Mouse (Mus musculus) embryonic facial prominence, embryonic 11.5 days (tissue): ENCODE data around the gene Tpbg. TPM values are rescaled to one million over a fixed set of nuclear protein-coding genes. Genes with fewer than 3 reads are reported as not detected.
"Not testable (repeated sequence)": the region's sequence is repeated elsewhere in the genome, so short reads cannot be mapped to it uniquely, and the experiment has no call there.

Experiments used
- ATAC-seq: fragments of 200-750 bp; cut with Nextera tagmentation; replicated peaks from 2 replicates; pipeline ENCODE4 v1.8.0; 2017; ENCODE audit warnings: low read depth; ENCODE audit not compliant: insufficient number of reproducible peaks, low FRiP score, low TSS enrichment
- DNase-seq: peaks from one replicate; pipeline ENCODE4 v3.0.0-alpha.2; 2015; ENCODE audit warnings: low spot score
- H3K27ac ChIP-seq: fragments of 300-500 bp; sonication (generic); replicated peaks from 2 replicates; pipeline ENCODE4 v1.5.1; 2014; ENCODE audit warnings: mild to moderate bottlenecking, low read depth, low read length, control low read depth
- H3K27me3 ChIP-seq: fragments of 300-500 bp; sonication (generic); 2 replicates; pipeline ENCODE4 v1.6.1; 2014; ENCODE audit warnings: mild to moderate bottlenecking, low read length, moderate library complexity, mixed read lengths; ENCODE audit not compliant: control insufficient read depth, insufficient read depth
- H3K36me3 ChIP-seq: fragments of 300-500 bp; sonication (generic); replicated peaks from 2 replicates; pipeline ENCODE4 v1.6.1; 2014; ENCODE audit warnings: low read depth, mild to moderate bottlenecking, low read length, moderate library complexity, mixed read lengths; ENCODE audit not compliant: control insufficient read depth, insufficient read depth
- H3K4me1 ChIP-seq: fragments of 300-500 bp; sonication (generic); 2 replicates; pipeline ENCODE4 v1.6.1; 2014; ENCODE audit warnings: low read length, mixed read lengths; ENCODE audit not compliant: control insufficient read depth, insufficient read depth
- H3K4me2 ChIP-seq: fragments of 300-500 bp; sonication (generic); 2 replicates; pipeline ENCODE4 v1.6.1; 2014; ENCODE audit warnings: low read depth, mild to moderate bottlenecking, control low read depth, low read length, moderate library complexity
- H3K4me3 ChIP-seq: fragments of 300-500 bp; sonication (generic); 2 replicates; pipeline ENCODE4 v1.5.1; 2014; ENCODE audit warnings: low read depth, low read length, control low read depth
- H3K9ac ChIP-seq: fragments of 300-500 bp; sonication (generic); replicated peaks from 2 replicates; pipeline ENCODE4 v1.6.1; 2014; ENCODE audit warnings: mild to moderate bottlenecking, control low read depth, low read length
- H3K9me3 ChIP-seq: fragments of 300-500 bp; sonication (generic); replicated peaks from 2 replicates; pipeline ENCODE4 v1.6.1; 2016; ENCODE audit warnings: mild to moderate bottlenecking, low read length, inconsistent platforms, mixed read lengths; ENCODE audit not compliant: control insufficient read depth
- WGBS: fragments of 180-500 bp; shearing (Covaris S2); extraction: QIAGEN DNeasy Blood & Tissue Kit; methylation state at CpG from one replicate; pipeline ENCODE4 v1.1.7; 2014; 5-methylcytosine and 5-hydroxymethylcytosine counted together
- polyA plus RNA-seq: library from polyadenylated mRNA; unstranded; fragments of >200 nt; fragmentation: Nextera tagmentation; extraction: Ambion mirVana; gene quantifications from 2 replicates; pipeline ENCODE4 v1.2.1, GENCODE M21; 2014

The Tpbg gene
- 22.4 and 24.9 TPM in 2 replicates for polyA plus RNA-seq

DNA sequence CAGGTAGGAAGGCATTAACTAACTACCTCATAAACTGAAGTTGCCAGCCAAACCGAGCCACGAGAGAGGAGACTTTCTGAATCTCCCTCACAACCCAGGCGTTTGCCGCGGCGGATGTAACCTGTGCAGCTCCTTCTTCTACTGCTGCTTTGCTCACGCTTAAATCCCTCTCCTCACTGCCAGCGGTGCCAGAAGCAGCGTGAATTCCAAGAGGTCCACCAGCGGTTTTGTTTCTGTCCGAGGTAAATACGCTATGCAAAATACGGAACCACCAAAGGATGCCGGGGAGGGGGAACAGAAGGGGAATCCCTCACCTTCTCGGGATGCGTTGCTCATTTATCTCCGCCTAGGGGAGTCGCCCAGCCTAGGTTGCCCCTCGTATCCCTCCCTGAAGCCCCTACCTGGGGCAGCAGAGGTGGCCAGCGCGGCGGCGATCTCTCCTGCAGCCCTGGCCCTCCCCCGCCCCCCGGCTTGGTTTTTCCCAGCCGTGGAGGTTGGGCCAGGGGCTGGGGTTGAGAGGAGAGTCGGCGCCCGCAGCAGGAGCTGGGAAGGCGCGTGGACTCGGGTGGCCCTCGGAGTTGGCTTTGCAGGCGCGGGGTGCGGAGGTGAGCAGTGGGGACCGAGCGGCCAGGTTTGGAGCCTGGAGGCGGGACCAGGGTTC is at the start of gene Tpbg:
TSS of gene Tpbg (plus strand) at position 30 of the 661 bp plus-strand sequence.
- Histone ChIP-seq H3K27me3 (0 out of 2 replicates have a peak, but pooled peaks cover 4% of the 10 kb centered on the region), H3K36me3 (no peaks in the 10 kb centered on the region), H3K9me3 (no peaks in the 10 kb centered on the region), H3K4me3 (peak within 1 kb of the TSS; percentile 73), H3K4me2 (peak within 1 kb of the TSS; percentile 98), H3K4me1 (peaks cover 5% of the 10 kb centered on the region; the same call in 1 of the 2 replicates), H3K27ac (peak within 1 kb of the TSS; percentile 36), H3K9ac (peak within 1 kb of the TSS; percentile 64)
- ATAC-seq (peak; percentile 91), DNase-seq (peak; percentile 82)
- 0% methylated on average over 36 of the region's 39 CpGs for WGBS

DNA sequence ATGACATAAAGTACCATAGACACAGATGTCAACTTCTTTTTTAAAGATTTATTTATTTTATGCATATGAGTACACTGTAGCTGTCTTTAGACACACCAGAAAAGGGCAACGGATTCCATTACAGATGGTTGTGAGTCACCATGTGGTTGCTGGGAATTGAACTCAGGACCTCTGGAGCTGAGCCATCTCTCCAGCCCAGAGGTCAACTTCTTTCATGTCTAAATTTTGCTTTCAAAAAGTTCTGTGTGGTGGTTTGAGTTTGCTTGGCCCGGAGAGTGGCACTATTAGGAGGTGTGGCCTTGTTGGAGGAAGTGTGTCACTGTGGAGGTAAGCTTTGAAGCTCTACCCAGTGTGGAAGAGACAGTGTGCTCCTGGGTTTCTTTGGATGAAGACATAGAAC is 40.2 kb upstream of the Tpbg start:
- H3K36me3 ChIP-seq, DNase-seq, H3K27me3 ChIP-seq, H3K9ac ChIP-seq, H3K9me3 ChIP-seq, H3K4me3 ChIP-seq, ATAC-seq, H3K4me1 ChIP-seq, H3K4me2 ChIP-seq, H3K27ac ChIP-seq: not testable (repeated sequence)
- WGBS: 85% methylated on average over 2 of the region's 2 CpGs

DNA sequence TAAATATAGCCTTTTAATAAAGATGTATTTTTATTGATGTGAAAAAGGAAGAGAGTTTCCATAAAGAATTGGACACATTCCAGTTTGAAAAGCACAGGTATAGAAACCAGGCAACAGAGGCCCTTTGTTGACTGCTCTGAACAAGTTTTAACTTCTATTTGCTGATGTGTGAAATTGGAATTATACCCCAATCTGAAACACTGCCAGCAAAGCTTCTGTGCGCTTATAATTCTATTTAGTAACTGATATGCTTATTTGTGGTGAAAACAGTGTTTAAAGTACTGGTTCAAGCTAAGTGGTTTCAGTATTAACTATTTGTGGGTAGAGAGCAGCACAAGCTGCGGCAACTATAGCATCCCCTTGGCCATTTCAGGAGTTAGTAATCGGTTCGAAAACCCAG is 39.6 kb upstream of the Tpbg start:
- H3K9me3 ChIP-seq: no peaks in the 10 kb centered on the region
- WGBS: 74% methylated on average over 4 of the region's 4 CpGs

GRCm38 (mm10) chr9:85806411-85806810 is 35.8 kb upstream of the Tpbg start:
- Histone ChIP-seq H3K27me3 (no peaks in the 10 kb centered on the region), H3K4me2 (no peak overlapping the region), H3K4me3 (no peak overlapping the region), H3K4me1 (no peaks in the 10 kb centered on the region), H3K27ac (no peak overlapping the region), H3K9me3 (no peaks in the 10 kb centered on the region), H3K9ac (no peak overlapping the region), H3K36me3 (no peaks in the 10 kb centered on the region)
- ATAC-seq (no peak), DNase-seq (no peak)
- 83% methylated on average over 6 of the region's 6 CpGs for whole genome bisulfite sequencing

More for the DNA sequence above, 39.6 kb upstream of the Tpbg start:
- Histone ChIP-seq H3K27ac (no peak overlapping the region), H3K9ac (no peak overlapping the region), H3K4me3 (no peak overlapping the region), H3K27me3 (no peaks in the 10 kb centered on the region), H3K4me2 (no peak overlapping the region), H3K36me3 (no peaks in the 10 kb centered on the region), H3K4me1 (no peaks in the 10 kb centered on the region)
- DNase-seq (no peak), ATAC-seq (no peak)

- Histone ChIP-seq H3K9ac (no peak overlapping the region), H3K4me3 (no peak overlapping the region), H3K27me3 (no peaks in the 10 kb centered on the region), H3K27ac (no peak overlapping the region), H3K4me1 (no peaks in the 10 kb centered on the region), H3K9me3 (no peaks in the 10 kb centered on the region), H3K36me3 (no peaks in the 10 kb centered on the region), H3K4me2 (no peak overlapping the region)
- ATAC-seq (no peak), DNase-seq (no peak)
- 91% methylated on average over 3 of the region's 3 CpGs for WGBS
Observed at GRCm38 (mm10) chr9:85809246-85809645, 32.9 kb upstream of the Tpbg start.

DNA sequence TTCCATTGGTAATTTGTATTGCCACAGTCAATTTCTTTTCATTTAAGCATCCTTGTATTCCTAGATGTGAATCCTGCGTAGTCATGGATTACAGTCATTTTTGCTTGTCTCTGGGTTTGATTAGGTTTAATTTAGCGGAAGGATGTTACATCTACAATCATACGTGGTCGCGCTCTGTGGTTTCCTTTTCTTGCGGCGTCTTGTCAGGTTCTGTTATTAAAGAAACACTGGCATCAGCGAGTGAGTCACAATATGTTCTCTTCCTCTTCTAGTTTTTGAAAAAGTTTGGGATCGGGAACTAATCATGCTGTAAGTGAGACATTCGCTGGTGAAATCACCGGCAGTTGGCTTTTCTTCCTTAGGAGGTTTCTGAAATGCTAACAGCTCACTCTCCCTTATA is 21.4 kb upstream of the Tpbg start:
- Histone ChIP-seq H3K36me3 (no peaks in the 10 kb centered on the region), H3K4me2 (no peak overlapping the region), H3K27ac (no peak overlapping the region), H3K27me3 (no peaks in the 10 kb centered on the region), H3K9ac (no peak overlapping the region), H3K4me3 (no peak overlapping the region), H3K9me3 (no peaks in the 10 kb centered on the region), H3K4me1 (no peaks in the 10 kb centered on the region)
- 78% methylated on average over 11 of the region's 11 CpGs for WGBS
- ATAC-seq (no peak), DNase-seq (no peak)

DNA sequence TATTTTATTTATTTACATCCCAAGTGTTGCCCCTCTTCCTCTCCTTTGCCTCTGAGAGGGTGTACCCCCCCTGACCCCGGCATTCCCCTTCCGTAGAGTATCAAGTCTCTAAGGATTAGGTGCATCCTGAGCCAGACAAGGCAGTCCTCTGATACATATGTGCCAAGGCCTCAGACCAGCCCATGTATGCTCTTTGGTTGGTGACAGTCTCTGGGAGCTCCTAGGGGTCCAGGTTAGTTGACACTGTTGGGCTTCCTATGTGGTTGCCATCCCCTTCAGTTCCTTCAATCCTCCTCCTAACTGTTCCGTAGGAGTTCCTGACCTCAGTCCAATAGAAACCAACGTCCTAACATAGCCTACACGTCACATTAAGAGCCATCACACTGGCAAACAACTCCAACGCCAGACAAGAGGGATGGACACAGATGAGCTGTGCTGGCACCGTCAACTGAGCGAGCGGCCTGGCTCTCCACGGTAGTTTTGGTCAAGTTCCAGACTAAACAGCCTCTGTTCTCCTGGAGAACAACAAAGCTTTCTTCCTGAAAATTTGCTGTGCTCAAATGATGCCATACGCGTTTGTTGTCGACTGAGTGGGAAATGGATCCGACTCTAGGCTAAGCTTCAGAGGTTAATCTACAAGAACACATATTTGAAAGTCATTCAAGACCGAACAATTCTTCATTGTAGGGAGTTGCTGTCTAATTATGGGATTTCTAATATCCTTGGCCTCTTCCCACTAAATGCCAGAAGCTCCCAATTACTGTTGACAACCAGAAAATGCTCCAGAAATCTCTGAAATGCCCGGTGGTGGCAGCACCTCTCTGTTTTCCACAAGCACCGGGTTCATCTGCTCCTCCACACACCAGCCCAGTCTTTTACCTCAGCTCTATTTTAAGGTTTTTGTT is 6.4 kb upstream of the Tpbg start:
- no peak overlapping the region for H3K9ac ChIP-seq
- H3K9me3 ChIP-seq: no peaks in the 10 kb centered on the region
- H3K36me3 ChIP-seq: no peaks in the 10 kb centered on the region
- no peak overlapping the region for H3K4me2 ChIP-seq
- H3K27me3 ChIP-seq: no peaks in the 10 kb centered on the region
- ATAC-seq (no peak), DNase-seq (no peak)
- H3K27ac ChIP-seq: no peak overlapping the region
- WGBS: 79% methylated on average over 17 of the region's 17 CpGs
- H3K4me3 ChIP-seq: no peak overlapping the region
- H3K4me1 ChIP-seq: no peaks in the 10 kb centered on the region

- H3K4me2 ChIP-seq: no peak overlapping the region
- no peak overlapping the region for H3K9ac ChIP-seq
- DNase-seq (no peak), ATAC-seq (no peak)
- WGBS: 59% methylated on average over 3 of the region's 3 CpGs
- H3K36me3 ChIP-seq: no peaks in the 10 kb centered on the region
- no peaks in the 10 kb centered on the region for H3K9me3 ChIP-seq
- 0 out of 2 replicates have a peak, but pooled peaks cover under 1% of the 10 kb centered on the region for H3K27me3 ChIP-seq
- H3K4me3 ChIP-seq: no peak overlapping the region
- H3K4me1 ChIP-seq: peaks cover 5% of the 10 kb centered on the region; the same call in 1 of the 2 replicates
- no peak overlapping the region for H3K27ac ChIP-seq
Observed at GRCm38 (mm10) chr9:85839626-85840025, 2.6 kb upstream of the Tpbg start.
